Mouse (Mus musculus): Measurements from ENCODE around the gene Olfr312. TPM values are rescaled to one million over a fixed set of nuclear protein-coding genes. Genes with fewer than 3 reads are reported as not detected.

Gene Olfr312
- not detected in 2 replicates for polyA plus RNA-seq (2012; rRNA removed; ENCODE audit: low replicate concordance)

DNA sequence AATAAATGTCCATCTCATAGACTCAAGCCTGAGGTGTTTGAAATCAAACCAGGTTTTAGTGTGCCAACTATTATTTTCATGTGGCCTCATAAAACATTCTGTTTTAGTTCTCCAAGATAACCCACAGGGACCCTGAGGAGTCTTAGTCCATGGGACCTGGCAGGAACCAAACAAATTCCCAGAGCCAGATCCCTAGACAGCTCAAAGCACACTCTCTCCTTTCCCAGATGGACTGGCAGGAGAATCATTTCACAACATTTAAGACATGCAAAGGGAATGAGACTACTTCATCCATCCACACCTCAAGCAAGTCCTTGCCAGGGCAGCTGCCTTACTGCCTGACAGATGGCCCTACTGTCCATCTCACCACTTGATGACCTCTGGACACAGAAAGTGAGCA lies at the start of gene Olfr312:
Gene Olfr312, plus strand, starts transcription at position 301 of the 400 bp plus-strand sequence.

DNA sequence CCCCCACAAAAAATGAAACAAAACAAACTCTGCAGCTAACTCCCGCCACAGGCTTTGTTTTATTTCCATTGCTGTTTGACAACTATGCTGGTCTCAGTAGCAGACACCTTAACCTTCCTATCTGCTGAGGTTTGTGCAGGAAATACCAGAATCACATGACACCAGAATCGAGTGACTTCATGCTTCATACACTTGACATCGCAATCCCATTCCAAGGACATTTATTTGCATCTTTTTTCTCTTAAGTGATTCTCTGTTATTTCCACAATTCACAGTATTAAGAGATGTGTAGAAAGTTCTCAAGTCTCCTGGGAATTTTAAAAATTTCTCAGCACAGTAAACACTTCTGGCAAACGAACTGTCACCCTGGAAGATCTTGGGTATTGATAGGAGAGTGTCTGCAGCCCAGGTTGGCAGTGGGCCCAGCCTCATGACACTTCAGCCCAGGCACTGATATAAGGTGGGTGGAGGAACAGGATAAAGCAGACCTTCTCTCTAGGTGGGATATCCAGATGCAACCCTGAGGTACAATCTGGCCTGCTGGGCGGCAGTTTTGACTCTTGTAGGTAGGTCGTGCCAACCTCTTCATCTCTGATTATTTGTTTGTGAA lies 46.5 kb upstream of the Olfr312 start, which contains the start of gene Olfr314:
Gene Olfr314, plus strand, starts transcription at position 473 of the 610 bp plus-strand sequence.

DNA sequence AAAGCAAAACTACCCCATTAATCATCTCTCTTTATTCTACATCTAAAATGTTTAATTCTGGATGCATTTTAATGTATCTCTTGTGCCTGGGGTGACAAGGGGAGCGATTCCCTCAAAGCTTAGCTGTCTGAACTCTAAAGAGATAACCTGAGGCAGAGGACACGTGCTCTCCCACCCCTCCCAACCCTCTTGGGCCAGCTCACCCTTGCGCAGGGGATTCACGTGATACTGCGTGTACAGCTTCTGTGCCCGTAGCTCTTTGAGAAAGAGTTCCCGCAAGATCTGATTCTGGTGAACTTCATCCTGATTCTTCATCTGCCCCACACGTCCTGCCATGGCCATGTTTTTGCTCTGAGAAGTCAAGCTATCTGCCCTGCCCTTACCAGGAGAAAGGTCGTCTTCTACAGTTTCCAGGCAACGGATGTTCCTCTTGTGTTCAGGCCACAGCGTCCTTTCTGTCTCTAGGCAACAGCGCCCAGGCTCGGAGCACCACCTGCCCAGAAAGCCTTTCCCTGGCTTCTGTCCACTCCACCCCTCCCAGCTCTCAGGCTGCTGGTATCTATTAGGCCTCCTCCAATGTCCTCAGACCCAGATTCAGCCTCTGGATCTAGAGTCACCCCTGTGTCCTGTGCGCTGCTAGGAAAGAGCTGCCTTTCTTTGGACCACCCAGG lies 27.3 kb upstream of the Olfr312 start, which contains the start of gene Fam183b:
Gene Fam183b, minus strand, starts transcription at position 403 of the 671 bp plus-strand sequence.

DNA sequence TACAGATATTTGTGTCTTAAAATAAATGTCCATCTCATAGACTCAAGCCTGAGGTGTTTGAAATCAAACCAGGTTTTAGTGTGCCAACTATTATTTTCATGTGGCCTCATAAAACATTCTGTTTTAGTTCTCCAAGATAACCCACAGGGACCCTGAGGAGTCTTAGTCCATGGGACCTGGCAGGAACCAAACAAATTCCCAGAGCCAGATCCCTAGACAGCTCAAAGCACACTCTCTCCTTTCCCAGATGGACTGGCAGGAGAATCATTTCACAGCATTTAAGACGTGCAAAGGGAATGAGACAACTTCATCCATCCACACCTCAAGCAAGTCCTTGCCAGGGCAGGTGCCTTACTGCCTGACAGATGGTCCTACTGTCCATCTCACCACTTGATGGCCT lies 14.3 kb upstream of the Olfr312 start, which contains the start of gene Olfr313:
Gene Olfr313, plus strand, starts transcription at position 301 of the 400 bp plus-strand sequence.

DNA sequence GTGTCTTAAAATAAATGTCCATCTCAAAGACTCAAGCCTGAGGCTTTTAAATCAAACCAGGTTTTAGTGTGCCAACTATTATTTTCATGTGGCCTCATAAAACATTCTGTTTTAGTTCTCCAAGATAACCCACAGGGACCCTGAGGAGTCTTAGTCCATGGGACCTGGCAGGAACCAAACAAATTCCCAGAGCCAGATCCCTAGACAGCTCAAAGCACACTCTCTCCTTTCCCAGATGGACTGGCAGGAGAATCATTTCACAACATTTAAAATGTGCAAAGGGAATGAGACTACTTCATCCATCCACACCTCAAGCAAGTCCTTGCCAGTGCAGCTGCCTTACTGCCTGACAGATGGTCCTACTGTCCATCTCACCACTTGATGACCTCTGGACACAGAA lies 9.9 kb downstream of the Olfr312 start, which contains the start of gene Olfr311:
Gene Olfr311, plus strand, starts transcription at position 301 of the 400 bp plus-strand sequence.

DNA sequence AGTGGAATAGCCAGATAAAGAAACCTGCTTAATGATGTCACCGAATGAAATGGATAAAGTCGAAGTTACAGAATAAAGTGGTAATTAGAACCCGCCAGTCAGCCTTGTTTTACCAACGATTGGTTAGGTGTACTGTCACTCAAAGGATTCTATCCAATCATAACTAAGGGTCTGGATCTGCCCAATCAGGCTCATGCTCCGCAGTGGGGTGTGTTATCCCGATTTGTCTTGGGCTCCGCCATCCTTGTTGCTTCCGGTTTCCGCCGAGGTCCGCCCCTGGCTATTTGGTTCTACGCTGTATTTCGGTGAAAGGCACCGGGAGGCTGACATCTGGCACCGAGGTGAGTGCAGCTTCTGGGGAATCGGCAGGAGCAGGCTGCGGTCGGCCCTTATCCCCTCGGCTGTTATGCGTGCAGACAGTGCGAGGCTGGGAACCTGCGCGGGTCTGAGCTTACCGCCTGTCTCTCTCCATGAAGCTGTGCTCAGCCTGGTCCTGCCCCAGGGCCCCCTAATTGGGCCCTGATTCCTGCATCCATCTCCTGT lies 18.0 kb downstream of the Olfr312 start, which contains the start of gene Gm12258:
Gene Gm12258, plus strand, starts transcription at position 240 of the 543 bp plus-strand sequence.

DNA sequence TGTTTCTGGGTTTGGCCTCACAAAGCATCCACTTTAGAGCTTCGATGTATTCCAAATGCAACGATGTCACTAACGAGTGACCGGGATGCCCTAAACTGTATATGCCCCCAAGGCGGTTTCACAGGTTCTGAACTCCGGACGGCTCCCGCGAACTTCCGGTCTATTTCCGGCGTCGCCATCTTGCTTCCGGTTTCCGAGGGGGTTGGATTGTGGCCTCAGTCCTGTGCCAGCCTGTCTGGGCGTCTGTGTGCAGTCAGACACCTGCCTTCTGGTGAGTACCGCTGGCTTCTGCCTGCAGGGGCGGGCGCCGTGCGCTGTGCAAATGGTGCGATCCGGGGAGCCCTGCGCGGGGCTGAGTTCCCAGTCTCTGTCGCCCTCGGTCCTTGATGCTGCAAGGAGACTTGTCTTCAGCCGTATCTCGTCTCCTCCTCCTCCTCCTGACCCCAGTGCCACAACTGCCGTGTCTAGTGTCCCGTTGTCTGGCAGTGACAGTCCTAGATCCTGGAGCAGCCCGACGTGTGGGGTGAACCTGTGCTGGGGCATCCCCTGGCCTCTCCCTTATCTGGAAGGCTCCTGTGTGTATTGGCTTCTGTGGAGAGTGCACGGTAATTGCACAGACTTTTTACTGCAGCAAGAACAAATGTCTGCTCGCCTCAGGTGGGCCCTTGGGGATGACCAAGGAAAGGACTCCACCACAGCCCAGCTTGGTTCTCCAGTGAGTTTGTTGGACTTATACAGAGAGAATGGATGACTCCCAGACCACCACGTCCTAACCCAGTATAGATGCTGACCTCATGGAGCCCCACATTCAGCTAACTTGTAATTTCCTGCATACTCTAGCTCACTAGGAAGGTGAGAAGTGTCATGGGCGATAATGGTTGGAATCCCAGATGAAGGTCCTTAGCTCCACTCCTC lies 38.3 kb downstream of the Olfr312 start, which contains the start of gene 2810021J22Rik:
Gene 2810021J22Rik, plus strand, starts transcription at position 178 of the 915 bp plus-strand sequence.

Other genes starting within 250 kb of the Olfr312 start
- gene Olfr324, start 234.1 kb upstream of the Olfr312 start, polyA plus RNA-seq (2012; rRNA removed; ENCODE audit: low replicate concordance) = not detected in 2 replicates
- 0.82 and 1.9 TPM in 2 replicates for gene 2210407C18Rik, start 213.2 kb upstream of the Olfr312 start, polyA plus RNA-seq (2012; rRNA removed; ENCODE audit: low replicate concordance)
- 0.92 TPM in 1 of 2 replicates, not detected in the other for gene Olfr323, start 198.7 kb upstream of the Olfr312 start, polyA plus RNA-seq (2012; rRNA removed; ENCODE audit: low replicate concordance)
- gene Trim58, start 188.8 kb upstream of the Olfr312 start, polyA plus RNA-seq (2012; rRNA removed; ENCODE audit: low replicate concordance) = 0.11 TPM in 1 of 2 replicates, not detected in the other
- gene Olfr322, start 170.5 kb upstream of the Olfr312 start, polyA plus RNA-seq (2012; rRNA removed; ENCODE audit: low replicate concordance) = not detected in 2 replicates
- not detected in 2 replicates for gene Olfr320, start 148.1 kb upstream of the Olfr312 start, polyA plus RNA-seq (2012; rRNA removed; ENCODE audit: low replicate concordance)
- gene Olfr319, start 130.1 kb upstream of the Olfr312 start, polyA plus RNA-seq (2012; rRNA removed; ENCODE audit: low replicate concordance) = not detected in 2 replicates
- gene Olfr318, start 105.2 kb upstream of the Olfr312 start, polyA plus RNA-seq (2012; rRNA removed; ENCODE audit: low replicate concordance) = not detected in 2 replicates
- gene Olfr317, start 90.0 kb upstream of the Olfr312 start, polyA plus RNA-seq (2012; rRNA removed; ENCODE audit: low replicate concordance) = not detected in 2 replicates
- gene Olfr316, start 76.5 kb upstream of the Olfr312 start, polyA plus RNA-seq (2012; rRNA removed; ENCODE audit: low replicate concordance) = not detected in 2 replicates
- not detected in 2 replicates for gene Olfr315, start 56.0 kb upstream of the Olfr312 start, polyA plus RNA-seq (2012; rRNA removed; ENCODE audit: low replicate concordance)
- not detected in 2 replicates for gene Olfr314, start 46.3 kb upstream of the Olfr312 start, polyA plus RNA-seq (2012; rRNA removed; ENCODE audit: low replicate concordance)
- gene Fam183b, start 27.3 kb upstream of the Olfr312 start, polyA plus RNA-seq (2012; rRNA removed; ENCODE audit: low replicate concordance) = 0.62 TPM in 1 of 2 replicates, not detected in the other
- gene Olfr313, start 14.2 kb upstream of the Olfr312 start, polyA plus RNA-seq (2012; rRNA removed; ENCODE audit: low replicate concordance) = not detected in 2 replicates
- not detected in 2 replicates for gene Olfr311, start 10.0 kb downstream of the Olfr312 start, polyA plus RNA-seq (2012; rRNA removed; ENCODE audit: low replicate concordance)
- gene Gm12258, start 17.9 kb downstream of the Olfr312 start, polyA plus RNA-seq (2012; rRNA removed; ENCODE audit: low replicate concordance) = 2.2 and 4.6 TPM in 2 replicates
- gene 2810021J22Rik, start 38.0 kb downstream of the Olfr312 start, polyA plus RNA-seq (2012; rRNA removed; ENCODE audit: low replicate concordance) = 2.4 and 5.2 TPM in 2 replicates
- 0.98 and 1.5 TPM in 2 replicates for gene Zfp39, start 75.0 kb downstream of the Olfr312 start, polyA plus RNA-seq (2012; rRNA removed; ENCODE audit: low replicate concordance)
- not detected in 2 replicates for gene Btnl10, start 88.7 kb downstream of the Olfr312 start, polyA plus RNA-seq (2012; rRNA removed; ENCODE audit: low replicate concordance)
- gene Rnf187, start 109.7 kb downstream of the Olfr312 start, polyA plus RNA-seq (2012; rRNA removed; ENCODE audit: low replicate concordance) = 207 and 342 TPM in 2 replicates
- 2.9 and 6.0 TPM in 2 replicates for gene Hist3h2ba, start 119.7 kb downstream of the Olfr312 start, polyA plus RNA-seq (2012; rRNA removed; ENCODE audit: low replicate concordance)
- 15.2 and 22.0 TPM in 2 replicates for gene Hist3h2a, start 125.4 kb downstream of the Olfr312 start, polyA plus RNA-seq (2012; rRNA removed; ENCODE audit: low replicate concordance)
- gene Trim17, start 125.4 kb downstream of the Olfr312 start, polyA plus RNA-seq (2012; rRNA removed; ENCODE audit: low replicate concordance) = 0.23 and 0.53 TPM in 2 replicates
- 25.9 and 52.2 TPM in 2 replicates for gene Trim11, start 148.9 kb downstream of the Olfr312 start, polyA plus RNA-seq (2012; rRNA removed; ENCODE audit: low replicate concordance)